Mouse (Mus musculus): ENCODE measurements around the gene Cfap299.

DNA sequence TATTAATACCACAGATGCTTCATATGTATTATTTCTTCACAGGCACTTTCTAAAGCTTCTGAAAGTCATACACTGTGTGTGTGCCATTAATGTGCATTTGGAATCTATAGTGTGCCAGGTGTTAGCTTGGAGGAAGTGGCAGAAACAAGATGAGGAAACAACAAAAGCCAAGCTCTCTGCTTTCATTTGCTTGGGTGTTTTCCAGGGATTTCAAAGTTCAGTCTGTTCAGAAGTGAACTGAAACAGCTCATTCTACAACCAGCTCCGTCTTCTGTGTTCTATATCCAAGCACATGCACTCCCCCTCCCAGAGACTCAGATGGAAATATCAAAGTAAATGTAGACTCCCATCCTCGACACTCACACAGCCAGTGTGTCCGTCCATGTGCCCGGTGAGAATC lies 449.5 kb downstream of the Cfap299 start:
- TF ChIP-seq CTCF (IDR thresholded peaks at IDR 0.05; ENCODE audit: low read depth, low read length): no peak
- TF ChIP-seq POLR2A (IDR thresholded peaks at IDR 0.05; ENCODE audit: borderline replicate concordance, low read depth, low read length): no peak
